Mouse (Mus musculus) testis, adult 2 months (tissue): ENCODE data around the gene Maml1.

Experiments
- CTCF ChIP-seq: fragments of 200-500 bp; IDR thresholded peaks from 2 replicates; pipeline ENCODE4 v1.5.1; 2012; ENCODE audit warnings: low read depth, mild to moderate bottlenecking, inconsistent platforms, low read length, moderate library complexity; ENCODE audit not compliant: control insufficient read depth, insufficient read depth, insufficient replicate concordance
- POLR2A ChIP-seq: fragments of 200-500 bp; IDR thresholded peaks from 2 replicates; pipeline ENCODE4 v1.6.1; 2012; ENCODE audit warnings: low read depth, mild to moderate bottlenecking, inconsistent platforms, low read length, moderate library complexity; ENCODE audit not compliant: control insufficient read depth

GRCm38 (mm10) chr11:50256615-50257014 lies 35.5 kb downstream of the Maml1 start:
- TF ChIP-seq CTCF, result no peak
- no peak for TF ChIP-seq POLR2A
